Mouse (Mus musculus) heart, embryonic 13.5 days (tissue): ENCODE results near the gene Cda. TPM values are rescaled to one million over a fixed set of nuclear protein-coding genes. Genes with fewer than 3 reads are reported as not detected.
A peak's percentile ranks its signal among the peaks of the same experiment; 100 is the strongest.

Experiments used
- ATAC-seq: fragments of 200-750 bp; cut with Nextera tagmentation; 2 replicates; pipeline ENCODE4 v1.8.0; 2017; ENCODE audit warnings: moderate TSS enrichment; ENCODE audit not compliant: insufficient number of reproducible peaks, low FRiP score, low TSS enrichment; ENCODE audit errors: extremely low read depth
- H3K27ac ChIP-seq: fragments of 300-500 bp; sonication (generic); replicated peaks from 2 replicates; pipeline ENCODE4 v1.5.1; 2015; ENCODE audit warnings: moderate library complexity, mild to moderate bottlenecking, inconsistent platforms
- H3K27me3 ChIP-seq: fragments of 300-500 bp; sonication (generic); replicated peaks from 2 replicates; pipeline ENCODE4 v1.6.1; 2015; ENCODE audit warnings: mild to moderate bottlenecking, inconsistent platforms
- H3K36me3 ChIP-seq: fragments of 300-500 bp; sonication (generic); 2 replicates; pipeline ENCODE4 v1.6.1; 2015; ENCODE audit warnings: mild to moderate bottlenecking, inconsistent platforms
- H3K4me1 ChIP-seq: fragments of 300-500 bp; sonication (generic); 2 replicates; pipeline ENCODE4 v1.6.1; 2015; ENCODE audit warnings: inconsistent platforms
- H3K4me2 ChIP-seq: fragments of 300-500 bp; sonication (generic); 2 replicates; pipeline ENCODE4 v1.6.1; 2015; ENCODE audit warnings: inconsistent platforms, mild to moderate bottlenecking, moderate library complexity
- H3K4me3 ChIP-seq: fragments of 300-500 bp; sonication (generic); 2 replicates; pipeline ENCODE4 v1.5.1; 2015; ENCODE audit warnings: moderate library complexity, mild to moderate bottlenecking, inconsistent platforms
- H3K9ac ChIP-seq: fragments of 300-500 bp; sonication (generic); 2 replicates; pipeline ENCODE4 v1.6.1; 2015; ENCODE audit warnings: inconsistent platforms, mild to moderate bottlenecking, moderate library complexity
- H3K9me3 ChIP-seq: fragments of 300-500 bp; sonication (generic); 2 replicates; pipeline ENCODE4 v1.6.1; 2016; ENCODE audit warnings: inconsistent platforms
- WGBS: fragments of 180-500 bp; shearing (Covaris S2); methylation state at CpG from one replicate; pipeline ENCODE4 v1.1.7; 2015; ENCODE audit warnings: mixed read lengths; 5-methylcytosine and 5-hydroxymethylcytosine counted together
- polyA plus RNA-seq: library from polyadenylated mRNA; unstranded; fragments of >200 nt; fragmentation: Nextera tagmentation; extraction: Ambion mirVana; gene quantifications from 2 replicates; pipeline ENCODE4 v1.2.1, GENCODE M21; 2015

Gene Cda
- polyA plus RNA-seq, 1 experiment from 2014 or later = 13.5 TPM

DNA sequence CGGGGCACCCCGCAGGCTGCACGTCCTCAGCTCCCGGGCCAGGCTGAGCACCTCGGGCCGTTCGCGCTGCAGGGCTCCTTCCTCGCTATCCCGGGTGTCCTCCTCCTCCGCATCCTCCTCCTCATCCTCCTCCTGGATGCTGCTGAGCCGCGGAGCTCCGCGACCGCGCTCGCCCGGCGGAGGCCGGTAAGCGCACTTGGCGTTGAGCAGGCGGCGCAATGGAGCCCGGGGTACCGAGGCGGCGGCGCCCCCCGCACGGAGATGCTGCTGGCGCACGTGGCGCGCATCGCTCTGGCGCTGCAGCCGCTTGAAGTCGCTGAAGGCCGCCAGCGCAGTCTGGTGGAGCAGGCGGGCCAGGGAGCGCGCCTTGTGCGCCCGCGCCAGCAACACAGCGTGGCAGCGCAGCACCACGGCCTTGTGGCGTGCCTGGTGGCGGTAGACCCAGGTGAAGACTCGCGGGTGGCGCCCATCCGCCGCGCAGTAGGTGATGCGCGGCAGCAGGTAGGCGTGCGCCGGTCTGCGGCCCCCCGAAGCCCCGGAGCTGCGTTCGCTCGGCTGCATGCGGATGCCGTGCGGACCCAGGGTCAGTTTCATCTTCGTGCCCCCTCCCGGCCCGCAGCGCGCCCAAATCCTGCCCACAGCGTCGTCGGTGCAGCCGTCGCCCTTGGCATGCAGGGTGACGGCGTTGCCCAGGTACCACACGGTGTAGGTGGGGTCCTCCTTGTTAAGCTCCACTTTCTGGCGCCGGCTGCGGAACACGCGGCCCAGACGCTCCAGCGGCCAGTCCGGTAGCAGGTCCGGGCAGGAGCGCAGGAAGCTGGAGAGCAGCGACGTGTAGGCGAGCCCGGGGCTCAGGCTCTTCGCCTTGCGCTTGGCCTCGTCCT lies 27.5 kb upstream of the Cda start:
- H3K9ac ChIP-seq = peak overlapping the region; percentile 61
- no peak for ATAC-seq
- 1% methylated on average over 103 of the region's 103 CpGs for WGBS

DNA sequence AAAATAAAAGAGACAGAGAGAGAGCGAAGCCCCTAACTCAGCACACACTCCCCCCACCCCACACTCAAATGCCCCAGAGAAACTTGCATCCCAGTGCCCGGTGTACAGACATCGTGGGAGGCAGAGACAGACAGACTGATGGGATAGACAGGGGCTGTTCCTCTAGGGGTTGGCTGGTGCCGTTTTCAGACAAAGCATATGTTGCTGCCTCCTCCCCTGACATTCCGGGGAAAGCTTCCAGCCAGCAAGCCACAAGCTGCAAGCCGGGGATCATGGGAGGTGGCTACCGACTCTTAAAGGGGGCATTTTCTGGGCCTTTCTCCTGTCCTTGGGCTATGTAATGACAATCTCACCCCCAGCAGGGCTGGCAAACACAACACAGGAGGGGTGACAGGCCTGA lies 25.9 kb upstream of the Cda start:
- ATAC-seq = no peak
- no peaks in the 10 kb centered on the region for H3K9me3 ChIP-seq
- H3K9ac ChIP-seq = no peak overlapping the region
- H3K4me1 ChIP-seq = peaks cover 21% of the 10 kb centered on the region
- H3K36me3 ChIP-seq = no peaks in the 10 kb centered on the region
- H3K27ac ChIP-seq = no peak overlapping the region
- 45% methylated on average over 7 of the region's 7 CpGs for WGBS
- H3K27me3 ChIP-seq = peaks cover 96% of the 10 kb centered on the region
- H3K4me2 ChIP-seq = no peak overlapping the region
- no peak overlapping the region for H3K4me3 ChIP-seq

More for the DNA sequence above, 27.5 kb upstream of the Cda start:
- Histone ChIP-seq H3K27me3 (peaks cover 100% of the 10 kb centered on the region), H3K4me2 (peak overlapping the region; percentile 76), H3K4me3 (peak overlapping the region; percentile 52), H3K4me1 (peaks cover 21% of the 10 kb centered on the region), H3K9me3 (no peaks in the 10 kb centered on the region), H3K27ac (no peak overlapping the region), H3K36me3 (no peaks in the 10 kb centered on the region)

DNA sequence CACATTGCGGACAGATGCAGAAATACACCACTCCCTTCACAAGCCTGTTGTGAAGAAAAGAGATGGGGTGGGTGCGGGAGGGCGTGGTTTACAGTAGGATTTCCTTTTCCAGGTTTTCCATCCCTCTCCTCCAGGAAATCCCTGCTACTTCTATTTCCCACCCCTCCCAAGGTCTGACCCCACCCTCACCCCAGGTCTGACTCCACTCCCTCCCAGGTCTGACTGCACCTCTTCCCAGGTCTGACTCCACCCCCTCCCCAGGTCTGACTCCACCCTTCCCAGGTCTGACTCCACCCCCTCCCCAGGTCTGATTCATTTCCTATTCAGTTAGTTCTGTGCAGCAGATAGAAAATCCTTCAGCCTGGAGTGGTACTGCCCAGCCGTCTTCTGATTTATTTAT lies 16.0 kb upstream of the Cda start:
- H3K4me2 ChIP-seq = no peak overlapping the region
- peaks cover 25% of the 10 kb centered on the region for H3K27me3 ChIP-seq
- H3K9me3 ChIP-seq = no peaks in the 10 kb centered on the region
- ATAC-seq = no peak; the same call in 1 of the 2 replicates
- H3K9ac ChIP-seq = no peak overlapping the region
- no peaks in the 10 kb centered on the region for H3K36me3 ChIP-seq
- 51% methylated on average over 4 of the region's 4 CpGs for WGBS
- no peak overlapping the region for H3K4me3 ChIP-seq
- no peaks in the 10 kb centered on the region for H3K4me1 ChIP-seq
- no peak overlapping the region for H3K27ac ChIP-seq

DNA sequence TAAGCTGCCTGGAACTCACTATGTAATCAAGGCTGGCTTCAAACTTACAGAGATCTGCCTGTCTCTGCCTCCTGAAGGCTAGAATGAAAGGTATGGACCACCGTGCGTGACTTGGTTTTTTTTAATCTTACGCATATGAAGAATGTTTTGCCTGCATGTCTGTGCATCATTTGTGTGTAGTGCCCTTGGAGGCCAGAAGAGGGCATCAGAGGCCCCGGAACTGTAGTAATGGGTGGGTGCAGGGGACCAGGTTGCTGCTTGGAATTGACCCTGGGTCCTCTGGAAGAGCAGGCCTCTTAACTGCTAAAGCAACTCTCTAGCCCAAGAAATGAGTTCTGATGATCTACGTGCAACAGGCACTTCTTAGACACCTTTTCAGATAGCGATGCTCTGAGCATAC lies 14.7 kb upstream of the Cda start:
- H3K27ac ChIP-seq = no peak overlapping the region
- no peaks in the 10 kb centered on the region for H3K36me3 ChIP-seq
- H3K4me2 ChIP-seq = no peak overlapping the region
- H3K4me3 ChIP-seq = no peak overlapping the region
- no peaks in the 10 kb centered on the region for H3K9me3 ChIP-seq
- H3K4me1 ChIP-seq = no peaks in the 10 kb centered on the region
- H3K27me3 ChIP-seq = peaks cover 25% of the 10 kb centered on the region
- 65% methylated on average over 6 of the region's 6 CpGs for WGBS
- no peak overlapping the region for H3K9ac ChIP-seq
- ATAC-seq = no peak

DNA sequence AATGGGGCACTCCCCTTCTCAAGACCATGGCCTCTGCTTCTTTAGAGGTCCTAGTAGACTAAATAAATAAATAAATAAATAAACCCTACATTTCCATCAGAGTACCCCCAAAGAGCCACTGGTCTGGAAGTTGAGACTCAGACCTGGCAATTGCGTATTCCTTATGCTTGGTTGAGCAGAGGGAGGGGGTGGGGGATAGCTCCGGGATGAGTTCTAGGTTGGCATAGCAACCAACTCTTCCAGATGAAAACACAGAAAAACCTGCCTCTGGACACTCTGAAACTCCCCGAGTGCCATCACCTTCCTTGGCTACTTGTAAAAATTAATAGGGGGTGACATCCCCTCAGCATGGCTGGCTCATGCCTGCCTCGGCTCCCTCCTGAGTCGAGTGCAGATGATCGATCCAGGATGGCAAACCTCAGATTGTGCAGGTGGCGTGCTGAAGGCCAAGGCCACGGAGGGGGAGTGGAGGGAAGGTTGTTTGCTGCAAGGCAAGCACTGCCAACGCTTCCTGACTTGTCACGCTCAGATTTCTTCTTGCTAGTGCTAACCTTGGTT lies 12.4 kb upstream of the Cda start:
- Histone ChIP-seq H3K9ac (no peak overlapping the region), H3K4me1 (no peaks in the 10 kb centered on the region), H3K4me3 (no peak overlapping the region), H3K9me3 (no peaks in the 10 kb centered on the region), H3K27me3 (peaks cover 25% of the 10 kb centered on the region), H3K27ac (no peak overlapping the region), H3K4me2 (no peak overlapping the region), H3K36me3 (no peaks in the 10 kb centered on the region)
- WGBS = 54% methylated on average over 10 of the region's 10 CpGs
- ATAC-seq = no peak

DNA sequence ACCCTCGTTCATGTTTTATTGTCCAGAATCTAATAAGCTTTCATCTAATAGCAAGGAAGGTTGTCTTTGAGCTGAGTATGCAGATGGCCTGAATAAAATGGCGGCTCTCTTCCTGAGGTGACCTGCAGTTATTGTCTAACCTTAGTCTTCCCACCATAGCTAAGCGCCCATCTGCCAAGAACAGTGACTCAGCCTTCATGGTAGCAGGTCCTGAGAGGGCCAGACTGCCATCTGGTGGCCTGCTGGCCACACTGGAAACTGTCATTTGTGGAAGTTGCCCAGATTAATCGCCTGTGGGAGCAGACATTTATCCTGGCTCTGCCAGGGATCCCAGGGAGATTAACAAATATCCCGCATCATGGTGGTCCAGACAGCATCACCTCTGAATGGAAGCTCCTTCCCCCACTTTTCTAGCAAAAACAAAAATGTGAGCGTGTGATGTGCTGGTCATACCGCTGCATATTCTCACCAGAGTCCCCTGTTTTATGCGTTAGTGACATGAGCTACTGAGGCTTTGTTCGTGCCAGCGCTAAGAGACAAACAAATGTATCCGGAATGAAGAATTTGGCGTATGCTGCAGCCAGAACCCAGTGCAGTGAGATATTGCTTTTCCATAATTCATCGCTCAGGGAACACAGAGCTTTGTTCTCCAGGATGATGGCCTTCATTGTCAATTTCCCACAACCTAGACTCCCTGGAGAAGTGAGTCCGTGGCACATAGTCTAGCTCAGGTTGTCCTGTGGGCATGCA lies 11.5 kb upstream of the Cda start:
- Histone ChIP-seq H3K4me3 (no peak overlapping the region), H3K9me3 (peaks cover 3% of the 10 kb centered on the region; the same call in 1 of the 2 replicates), H3K27me3 (peaks cover 22% of the 10 kb centered on the region), H3K9ac (no peak overlapping the region), H3K4me2 (no peak overlapping the region), H3K27ac (no peak overlapping the region), H3K36me3 (no peaks in the 10 kb centered on the region), H3K4me1 (no peaks in the 10 kb centered on the region)
- ATAC-seq = no peak
- 53% methylated on average over 14 of the region's 14 CpGs for WGBS

DNA sequence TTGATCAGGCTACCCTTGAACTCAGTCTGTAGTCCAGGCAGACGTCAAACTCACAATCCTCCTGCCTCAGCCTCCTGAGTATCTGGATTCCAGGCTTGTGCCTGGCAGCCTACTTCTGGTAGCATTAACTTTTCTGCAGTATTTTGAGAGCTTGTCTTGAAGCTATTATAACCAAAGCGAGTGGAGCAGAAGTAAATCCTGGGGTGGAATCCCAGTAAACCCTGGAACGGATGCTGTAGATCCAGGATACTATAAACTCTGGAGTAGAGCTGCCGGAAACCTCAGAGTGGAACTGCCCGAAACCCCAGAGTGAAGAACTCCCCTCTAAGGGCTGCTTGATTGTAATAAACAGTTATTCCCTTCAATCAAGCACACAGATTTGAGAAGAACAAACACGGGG lies 9.7 kb upstream of the Cda start:
- ATAC-seq = no peak
- no peak overlapping the region for H3K27ac ChIP-seq
- peaks cover 3% of the 10 kb centered on the region; the same call in 1 of the 2 replicates for H3K9me3 ChIP-seq
- peaks cover 19% of the 10 kb centered on the region for H3K27me3 ChIP-seq
- no peak overlapping the region for H3K4me3 ChIP-seq
- no peak overlapping the region for H3K9ac ChIP-seq
- H3K36me3 ChIP-seq = no peaks in the 10 kb centered on the region
- no peak overlapping the region for H3K4me2 ChIP-seq
- no peaks in the 10 kb centered on the region for H3K4me1 ChIP-seq
- WGBS = 45% methylated on average over 6 of the region's 6 CpGs

DNA sequence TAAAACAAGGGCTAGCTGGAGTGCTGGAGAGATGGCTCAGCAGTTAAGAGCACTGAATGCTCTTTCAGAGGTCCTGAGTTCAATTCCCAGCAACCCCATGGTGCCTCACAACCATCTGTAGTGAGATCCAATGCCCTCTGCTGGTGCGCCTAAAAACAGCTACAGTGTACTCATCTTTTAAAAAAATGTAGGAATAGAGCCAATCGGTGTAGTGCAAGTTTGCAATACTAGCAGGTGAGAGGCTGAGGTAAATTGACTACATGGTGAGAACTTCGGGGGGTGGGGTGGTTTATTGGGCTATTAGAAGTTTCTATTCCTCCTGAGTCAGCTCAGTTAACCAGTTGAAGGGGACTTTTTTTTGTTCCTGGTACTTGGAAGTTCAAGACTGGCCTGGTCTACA lies 7.3 kb upstream of the Cda start:
- Histone ChIP-seq H3K4me2 (no peak overlapping the region), H3K9ac (no peak overlapping the region), H3K27me3 (peaks cover 8% of the 10 kb centered on the region), H3K4me1 (no peaks in the 10 kb centered on the region), H3K9me3 (peaks cover 3% of the 10 kb centered on the region; the same call in 1 of the 2 replicates), H3K27ac (no peak overlapping the region), H3K4me3 (no peak overlapping the region), H3K36me3 (no peaks in the 10 kb centered on the region)
- ATAC-seq = no peak
- WGBS = 83% methylated on average over 3 of the region's 3 CpGs

DNA sequence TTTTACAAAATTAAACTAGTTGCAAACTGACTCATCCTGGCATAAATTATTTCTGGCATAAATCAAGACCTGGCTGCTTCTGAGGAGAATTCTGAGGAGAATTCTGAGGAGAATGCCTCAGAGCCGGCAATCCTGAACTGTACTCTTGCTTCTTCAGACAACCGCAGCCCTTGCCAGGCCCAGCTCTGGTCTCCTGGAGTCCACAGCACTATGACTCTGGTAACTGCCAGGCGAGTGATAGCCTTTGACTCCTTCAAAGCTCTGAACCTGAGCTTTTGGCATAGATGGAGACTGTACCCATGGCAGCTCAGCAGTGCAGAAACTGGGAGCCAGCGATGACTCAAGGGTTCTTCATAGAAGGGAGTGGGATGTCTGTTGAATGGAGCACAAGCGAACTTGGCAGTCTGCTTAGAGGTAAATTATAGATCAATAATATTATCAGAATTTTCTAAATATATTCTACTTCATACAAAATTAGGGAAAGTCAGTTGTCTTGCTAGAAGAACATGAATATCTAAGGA lies 3.3 kb upstream of the Cda start:
- 0 out of 2 replicates have a peak, but pooled peaks cover 9% of the 10 kb centered on the region for H3K27me3 ChIP-seq
- H3K4me1 ChIP-seq = peaks cover 16% of the 10 kb centered on the region
- no peak overlapping the region for H3K27ac ChIP-seq
- 72% methylated on average over 5 of the region's 5 CpGs for WGBS
- no peak for ATAC-seq
- H3K9ac ChIP-seq = no peak overlapping the region
- no peak overlapping the region for H3K4me2 ChIP-seq
- H3K4me3 ChIP-seq = no peak overlapping the region
- peaks cover 3% of the 10 kb centered on the region; the same call in 1 of the 2 replicates for H3K9me3 ChIP-seq
- H3K36me3 ChIP-seq = no peaks in the 10 kb centered on the region

DNA sequence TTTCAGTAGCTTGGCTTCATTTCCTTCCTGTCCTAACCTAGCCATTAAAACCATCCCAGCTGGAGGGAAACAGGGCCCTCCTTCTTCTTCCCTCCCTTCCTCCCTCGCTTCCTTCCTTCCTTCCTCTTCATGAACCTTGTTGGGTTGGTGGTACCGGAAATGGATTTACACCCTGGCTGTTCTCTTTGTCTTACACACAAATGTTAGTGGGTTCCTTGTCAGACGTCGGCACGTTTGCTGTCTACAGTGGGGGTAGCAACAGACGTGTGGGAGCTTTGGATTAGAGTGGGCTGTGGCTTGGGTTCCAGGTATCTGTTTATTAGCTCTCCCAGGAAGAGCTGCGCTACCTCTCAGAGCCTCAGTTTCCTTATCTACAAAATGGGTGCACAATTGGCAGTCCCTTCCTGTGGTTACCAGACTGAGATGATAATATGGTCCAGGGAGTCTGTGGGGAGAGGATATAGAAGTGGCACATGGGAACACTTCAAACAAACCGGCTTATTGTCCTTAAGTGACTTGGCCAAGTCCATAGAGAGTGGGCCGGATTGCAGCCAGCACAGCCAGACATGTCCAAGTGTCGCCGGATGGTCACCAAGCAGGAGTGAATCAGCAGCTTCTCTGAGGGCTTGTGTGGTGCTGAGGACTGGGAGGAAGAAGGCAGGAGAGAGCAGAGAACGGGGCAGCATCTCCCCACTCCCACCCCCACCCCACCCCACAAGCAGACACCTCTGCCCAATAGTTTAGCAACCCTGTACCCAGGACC lies 887 bp upstream of the Cda start:
- WGBS = 62% methylated on average over 12 of the region's 12 CpGs
- ATAC-seq = no peak
- peaks cover 16% of the 10 kb centered on the region for H3K4me1 ChIP-seq
- no peaks in the 10 kb centered on the region for H3K36me3 ChIP-seq
- no peak overlapping the region for H3K9ac ChIP-seq
- H3K4me2 ChIP-seq = peak overlapping the region; percentile 77
- H3K9me3 ChIP-seq = no peaks in the 10 kb centered on the region
- peak overlapping the region; percentile 73 for H3K27ac ChIP-seq
- H3K27me3 ChIP-seq = 0 out of 2 replicates have a peak, but pooled peaks cover 16% of the 10 kb centered on the region
- H3K4me3 ChIP-seq = no peak overlapping the region; the same call in 1 of the 2 replicates
